Mouse (Mus musculus) regulatory T cell (primary cell): ENCODE measurements around the gene Prpmp5.
"Not testable (repeated sequence)": the region's sequence is repeated elsewhere in the genome, so short reads cannot be mapped to it uniquely, and the experiment has no call there.

Source experiments
- in situ Hi-C: fragments of 300-600 bp; cut with MboI, MseI; formaldehyde crosslinking; loops from one replicate; pipeline ENCODE4 v1.15.1; 2025; ENCODE audit warnings: high pct_unique_total_duplicates

The Prpmp5 gene

GRCm38 (mm10) chr6:132314657-132315056 is at the start of gene Prpmp5:
TSS of gene Prpmp5 (minus strand) at chr6:132314757.
- in situ Hi-C loops: not testable (repeated sequence)

GRCm38 (mm10) chr6:132364034-132364433 is 49.5 kb upstream of the Prpmp5 start, which contains the start of gene Gm8882:
TSS of gene Gm8882 (minus strand) at chr6:132364134.
- in situ Hi-C loops: not testable (repeated sequence)
